Mouse (Mus musculus) olfactory bulb, adult 2 months (tissue): ENCODE data around the gene Efcab2.

Experiments used
- CTCF ChIP-seq: fragments of 200-500 bp; IDR thresholded peaks from 2 replicates; pipeline ENCODE4 v1.5.1; 2012; ENCODE audit warnings: low read depth, mild to moderate bottlenecking, low read length, moderate library complexity; ENCODE audit not compliant: insufficient read depth
- POLR2A ChIP-seq: fragments of 200-500 bp; IDR thresholded peaks from 2 replicates; pipeline ENCODE4 v1.6.1; 2012; ENCODE audit warnings: mild to moderate bottlenecking, low read depth, low read length, moderate library complexity; ENCODE audit not compliant: insufficient read depth

DNA sequence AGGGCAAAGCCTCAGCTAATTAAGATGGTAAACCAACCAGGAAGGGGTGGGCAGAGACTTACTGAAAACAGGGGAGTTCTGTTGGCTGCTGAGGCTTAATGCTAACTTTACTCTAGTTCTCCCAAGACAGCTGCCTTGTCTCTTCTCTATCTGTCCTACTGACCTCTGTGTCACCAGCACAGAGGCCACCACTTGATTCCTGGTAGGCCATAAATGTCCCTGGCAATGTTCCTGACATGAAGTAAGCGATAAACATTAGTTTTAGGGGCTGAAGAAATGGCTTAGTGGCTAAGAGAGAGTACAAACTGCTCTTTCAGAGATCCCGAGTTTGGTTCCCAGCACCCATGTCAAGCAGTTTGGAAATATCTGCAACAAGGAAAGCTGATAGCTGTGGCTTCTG, 29.0 kb upstream of the Efcab2 start:
- no peak for TF ChIP-seq CTCF
- TF ChIP-seq POLR2A = no peak
